Mouse (Mus musculus) 3134 (cell line): Measurements from ENCODE around the gene Gpr87.
A peak's percentile ranks its signal among the peaks of the same experiment; 100 is the strongest.
"Not testable (repeated sequence)": the region's sequence is repeated elsewhere in the genome, so short reads cannot be mapped to it uniquely, and the experiment has no call there.

Source experiments
- DNase-seq: peaks from one replicate; pipeline ENCODE4 v3.0.0-alpha.2; 2011; ENCODE audit warnings: low spot score; ENCODE audit not compliant: insufficient read length; ENCODE audit errors: extremely low read depth

The Gpr87 gene

GRCm38 (mm10) chr3:59140941-59141340 is 54.0 kb downstream of the Gpr87 start:
- DNase-seq, result not testable (repeated sequence)

- DNase-seq, result no peak
Measured at GRCm38 (mm10) chr3:59140115-59140514, 54.8 kb downstream of the Gpr87 start.

GRCm38 (mm10) chr3:59139651-59140051 is 55.3 kb downstream of the Gpr87 start:
- DNase-seq, result peak; percentile 23

GRCm38 (mm10) chr3:59138946-59139468 is 55.9 kb downstream of the Gpr87 start:
- no peak for DNase-seq

- DNase-seq, result no peak
Measured at GRCm38 (mm10) chr3:59135911-59136653, 58.8 kb downstream of the Gpr87 start.

- no peak for DNase-seq
Measured at GRCm38 (mm10) chr3:59133189-59133588, 61.7 kb downstream of the Gpr87 start.

GRCm38 (mm10) chr3:59131966-59132365 is 62.9 kb downstream of the Gpr87 start:
- DNase-seq, result no peak

GRCm38 (mm10) chr3:59131081-59131480 is 63.8 kb downstream of the Gpr87 start:
- no peak for DNase-seq

GRCm38 (mm10) chr3:59130431-59130830 is 64.5 kb downstream of the Gpr87 start:
- peak; percentile 14 for DNase-seq

- DNase-seq, result no peak
Measured at GRCm38 (mm10) chr3:59129547-59129946, 65.4 kb downstream of the Gpr87 start.
